Mouse (Mus musculus) liver, adult (tissue): ENCODE data around the gene Scamp5.

Experiments
- GATA4 ChIP-seq: IDR thresholded peaks from 2 replicates; pipeline ENCODE4 v1.6.1; 2014; ENCODE audit warnings: mild to moderate bottlenecking, low read length; ENCODE audit not compliant: insufficient replicate concordance

Gene Scamp5

DNA sequence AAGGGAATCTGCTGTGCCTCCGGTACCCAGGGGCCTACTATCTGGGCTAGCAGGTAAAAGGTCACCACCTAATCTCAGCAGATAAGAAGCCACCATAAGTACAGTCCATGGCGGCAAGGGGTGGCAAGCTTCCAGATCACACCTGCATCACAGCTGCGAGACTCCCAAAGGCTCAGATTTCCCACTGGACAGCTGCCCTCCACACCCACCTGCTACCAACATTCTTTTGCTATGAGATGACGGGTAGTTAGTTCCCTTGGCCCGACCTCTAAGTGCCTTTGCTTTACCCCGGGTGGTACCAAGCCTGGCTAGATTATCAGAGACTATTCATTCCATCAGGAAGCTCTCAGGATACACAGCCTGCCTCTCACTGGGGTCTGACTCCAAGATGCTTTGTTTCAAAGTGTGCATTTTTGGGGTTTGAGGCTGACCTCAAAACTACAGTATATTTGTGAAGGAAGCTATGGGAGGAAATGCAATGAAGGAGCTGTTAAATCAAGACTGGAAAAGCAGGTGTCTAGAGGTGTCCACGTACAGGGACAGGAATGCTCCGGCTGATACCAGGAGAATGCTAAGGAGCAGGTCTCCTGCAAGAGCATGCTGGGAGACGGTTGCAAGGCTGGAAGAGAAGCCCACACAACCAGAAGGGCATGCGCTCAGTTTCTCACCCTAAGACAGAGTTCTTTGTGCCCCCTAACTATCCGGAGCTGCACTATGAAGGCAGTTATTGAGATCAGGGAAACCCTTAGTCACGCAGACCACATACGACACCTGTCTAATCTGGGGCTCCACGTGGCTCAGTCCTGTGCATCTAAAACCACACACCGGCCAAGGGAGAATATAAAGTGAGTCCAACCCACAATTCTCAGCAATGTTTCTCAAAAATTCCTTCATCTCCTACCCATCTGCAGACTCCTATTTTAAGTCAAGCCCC is 65.3 kb downstream of the Scamp5 start:
- no peak for TF ChIP-seq GATA4

GRCm38 (mm10) chr9:57398773-57399172 is 69.1 kb downstream of the Scamp5 start:
- no peak for TF ChIP-seq GATA4

DNA sequence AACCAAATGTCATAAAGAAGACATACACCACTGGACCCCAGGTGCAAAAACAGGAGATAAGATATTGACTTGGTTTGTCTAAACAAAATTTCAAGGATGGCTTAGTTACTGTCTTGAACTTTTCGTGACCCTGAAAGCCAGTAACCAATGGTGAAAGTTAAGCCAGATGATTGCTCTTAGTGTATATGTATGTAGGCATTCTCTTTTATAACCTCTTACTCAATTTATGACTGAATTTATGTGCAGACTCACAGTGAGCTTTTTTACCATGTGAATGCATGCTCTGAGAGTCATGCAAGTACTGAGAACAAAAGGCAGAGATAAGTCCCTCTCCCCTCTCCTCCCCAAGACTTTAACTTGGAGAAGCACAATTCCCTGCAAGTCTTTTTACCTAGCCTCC is 75.0 kb downstream of the Scamp5 start:
- TF ChIP-seq GATA4, result no peak
